Mouse (Mus musculus) midbrain, embryonic 12.5 days (tissue): Measurements from ENCODE around the gene Zfp362. TPM values are rescaled to one million over a fixed set of nuclear protein-coding genes. Genes with fewer than 3 reads are reported as not detected.

Experiments used
- ATAC-seq: fragments of 200-750 bp; cut with Nextera tagmentation; 2 replicates; pipeline ENCODE4 v1.8.0; 2017; ENCODE audit warnings: low read depth, moderate TSS enrichment, moderate library complexity; ENCODE audit not compliant: low FRiP score
- H3K27ac ChIP-seq: fragments of 300-500 bp; sonication (generic); replicated peaks from 2 replicates; pipeline ENCODE4 v1.5.1; 2016; ENCODE audit warnings: mild to moderate bottlenecking
- H3K27me3 ChIP-seq: fragments of 300-500 bp; sonication (generic); 2 replicates; pipeline ENCODE4 v1.6.1; 2016; ENCODE audit warnings: mild to moderate bottlenecking
- H3K36me3 ChIP-seq: fragments of 300-500 bp; sonication (generic); 2 replicates; pipeline ENCODE4 v1.6.1; 2016
- H3K4me1 ChIP-seq: fragments of 300-500 bp; sonication (generic); 2 replicates; pipeline ENCODE4 v1.6.1; 2016
- H3K4me2 ChIP-seq: fragments of 300-500 bp; sonication (generic); replicated peaks from 2 replicates; pipeline ENCODE4 v1.6.1; 2016; ENCODE audit warnings: mild to moderate bottlenecking, moderate library complexity
- H3K4me3 ChIP-seq: fragments of 300-500 bp; sonication (generic); 2 replicates; pipeline ENCODE4 v1.5.1; 2016; ENCODE audit warnings: mild to moderate bottlenecking
- H3K9ac ChIP-seq: fragments of 300-500 bp; sonication (generic); replicated peaks from 2 replicates; pipeline ENCODE4 v1.6.1; 2016; ENCODE audit warnings: mild to moderate bottlenecking, moderate library complexity
- H3K9me3 ChIP-seq: fragments of 300-500 bp; sonication (generic); 2 replicates; pipeline ENCODE4 v1.6.1; 2016; ENCODE audit warnings: mild to moderate bottlenecking
- WGBS: fragments of 180-500 bp; shearing (Covaris S2); methylation state at CpG from one replicate; pipeline ENCODE4 v1.1.7; 2016; 5-methylcytosine and 5-hydroxymethylcytosine counted together
- polyA plus RNA-seq: library from polyadenylated mRNA; unstranded; fragments of >200 nt; fragmentation: Nextera tagmentation; extraction: Ambion mirVana; gene quantifications from 2 replicates; pipeline ENCODE4 v1.2.1, GENCODE M21; 2016

The Zfp362 gene
- polyA plus RNA-seq, 1 experiment from 2014 or later = 43.5 TPM

DNA sequence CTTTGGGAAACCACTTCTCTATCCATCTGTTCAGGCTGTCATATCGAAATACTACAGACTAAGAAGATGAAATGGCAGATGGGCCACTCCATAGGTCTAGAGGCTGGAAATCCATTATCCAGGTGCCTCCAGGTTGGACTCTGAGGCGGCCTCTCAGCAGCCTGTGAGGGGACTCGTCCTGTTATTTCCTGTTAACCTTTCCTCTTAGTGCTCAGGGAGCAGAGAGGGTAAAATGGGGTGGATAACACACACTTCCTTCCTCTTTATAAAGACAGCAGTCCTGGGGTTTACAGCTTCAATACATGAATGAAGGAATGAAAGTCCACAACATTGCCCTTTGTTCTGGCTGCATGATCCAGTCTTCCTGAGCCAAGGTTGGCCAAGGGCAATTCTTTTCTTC lies 18.3 kb upstream of the Zfp362 start:
- H3K4me1 ChIP-seq = no peaks in the 10 kb centered on the region
- H3K9me3 ChIP-seq = no peaks in the 10 kb centered on the region
- no peak overlapping the region for H3K4me2 ChIP-seq
- no peak overlapping the region for H3K4me3 ChIP-seq
- WGBS = 76% methylated on average over 3 of the region's 3 CpGs
- no peak overlapping the region for H3K27ac ChIP-seq
- H3K36me3 ChIP-seq = no peaks in the 10 kb centered on the region
- H3K27me3 ChIP-seq = no peaks in the 10 kb centered on the region
- no peak overlapping the region for H3K9ac ChIP-seq
- ATAC-seq = no peak

DNA sequence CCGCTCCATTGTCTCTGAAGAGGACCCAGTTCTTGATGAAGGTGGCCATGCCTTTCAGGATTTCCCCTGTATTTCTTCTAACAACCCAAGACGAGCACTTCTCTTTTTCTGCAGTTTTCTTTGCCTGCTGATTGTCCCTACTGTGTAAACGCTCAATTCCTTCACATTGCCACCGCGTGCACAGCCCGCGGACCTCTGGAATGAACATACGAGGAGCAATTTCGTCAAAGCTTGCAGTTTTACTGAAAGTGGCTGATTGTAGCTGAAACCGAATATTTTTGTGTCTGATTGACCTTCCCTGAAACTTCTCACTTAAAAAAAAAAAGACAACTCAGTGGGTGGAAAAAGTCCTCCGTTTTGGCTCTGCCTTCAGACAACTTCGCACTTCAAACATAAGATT lies 14.7 kb upstream of the Zfp362 start:
- Histone ChIP-seq H3K4me1 (peaks cover 4% of the 10 kb centered on the region; the same call in 1 of the 2 replicates), H3K36me3 (no peaks in the 10 kb centered on the region)
- WGBS = 66% methylated on average over 12 of the region's 12 CpGs

DNA sequence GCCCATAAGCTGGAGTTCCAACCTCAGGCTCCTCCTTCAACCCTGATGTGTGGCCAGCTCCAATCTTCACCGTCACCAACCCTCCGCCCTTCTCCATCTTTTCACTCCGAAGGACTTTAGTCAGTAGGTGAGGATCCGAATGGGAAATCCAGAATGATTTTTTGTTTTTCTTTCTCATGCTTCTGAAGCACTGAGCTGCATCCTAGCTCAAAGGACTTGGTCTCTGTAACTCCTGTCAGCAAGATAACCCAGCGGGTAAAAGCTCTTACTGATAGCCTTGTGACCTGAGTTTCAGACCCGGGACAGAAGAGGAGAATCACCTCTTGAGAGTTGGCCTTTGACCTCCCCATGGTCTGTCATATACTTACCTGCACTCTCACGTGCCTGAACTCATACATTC lies 11.2 kb upstream of the Zfp362 start:
- H3K27ac ChIP-seq = no peak overlapping the region
- WGBS = 69% methylated on average over 7 of the region's 7 CpGs
- H3K4me1 ChIP-seq = peaks cover 7% of the 10 kb centered on the region
- no peaks in the 10 kb centered on the region for H3K9me3 ChIP-seq
- no peak overlapping the region for H3K4me3 ChIP-seq
- no peaks in the 10 kb centered on the region for H3K36me3 ChIP-seq
- no peak for ATAC-seq
- H3K4me2 ChIP-seq = no peak overlapping the region
- H3K9ac ChIP-seq = no peak overlapping the region
- H3K27me3 ChIP-seq = no peaks in the 10 kb centered on the region

More for the DNA sequence above, 14.7 kb upstream of the Zfp362 start:
- Histone ChIP-seq H3K4me3 (no peak overlapping the region), H3K27ac (no peak overlapping the region), H3K27me3 (no peaks in the 10 kb centered on the region), H3K9ac (no peak overlapping the region), H3K9me3 (no peaks in the 10 kb centered on the region), H3K4me2 (no peak overlapping the region)
- no peak for ATAC-seq

DNA sequence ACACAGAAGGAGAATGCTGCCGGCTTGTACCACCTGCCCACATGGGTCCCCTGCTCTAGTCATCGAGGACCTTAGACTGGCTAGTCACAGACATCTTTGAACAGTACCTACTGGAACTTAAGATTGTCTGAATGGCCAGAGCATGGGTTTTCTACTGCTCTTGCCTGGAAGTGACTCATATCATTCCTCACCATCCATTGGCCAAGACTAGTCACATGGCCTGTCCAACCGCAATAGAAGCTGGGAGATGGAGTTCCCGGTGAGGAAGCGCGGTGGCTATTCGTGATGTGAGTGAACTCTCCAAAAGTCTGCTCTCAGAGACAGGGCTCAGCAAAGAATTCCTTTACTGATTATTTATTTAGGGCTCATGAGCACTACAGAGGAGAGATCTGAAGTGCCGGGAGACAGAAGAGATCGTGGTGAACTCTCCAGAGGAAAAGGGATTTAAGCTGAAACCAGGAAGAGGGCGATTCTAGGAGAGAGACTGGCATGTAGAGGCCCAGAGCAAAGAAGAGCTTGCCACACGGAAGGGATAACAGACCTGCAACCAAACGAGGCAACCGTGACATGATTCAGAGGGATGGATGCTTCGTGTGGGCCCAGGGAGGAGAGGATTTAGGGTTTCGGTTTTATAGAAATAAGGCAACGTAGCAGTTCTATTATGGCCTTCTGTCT lies 5.7 kb upstream of the Zfp362 start:
- WGBS = 15% methylated on average over 16 of the region's 16 CpGs
- peak overlapping the region; percentile 66 for H3K4me2 ChIP-seq
- peak overlapping the region; percentile 64 for H3K9ac ChIP-seq
- no peaks in the 10 kb centered on the region for H3K9me3 ChIP-seq
- peak overlapping the region; percentile 55 for H3K4me3 ChIP-seq
- H3K4me1 ChIP-seq = peaks cover 19% of the 10 kb centered on the region
- H3K27ac ChIP-seq = 0 out of 2 replicates have a peak overlapping the region, but pooled peaks have one; percentile 31
- H3K27me3 ChIP-seq = no peaks in the 10 kb centered on the region
- ATAC-seq = peak; percentile 89
- H3K36me3 ChIP-seq = no peaks in the 10 kb centered on the region

DNA sequence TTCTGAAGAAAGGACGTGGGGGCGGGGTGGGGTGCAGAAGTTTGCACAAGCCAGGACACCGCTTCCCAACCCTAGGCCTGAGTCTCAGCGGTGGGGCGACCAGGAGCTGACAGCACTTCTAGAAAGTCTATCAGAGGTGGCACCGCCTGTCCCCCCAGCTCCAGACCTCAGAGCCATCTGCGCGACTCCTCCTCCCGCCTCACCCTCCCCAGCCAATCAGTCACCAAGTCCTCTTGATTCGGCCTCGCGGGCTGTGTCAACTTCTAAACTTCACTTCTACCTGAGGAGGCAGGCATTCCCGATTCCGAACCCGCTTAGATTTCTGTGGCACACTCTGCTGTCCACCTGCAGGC lies 958 bp upstream of the Zfp362 start:
- Histone ChIP-seq H3K4me3 (peak overlapping the region; percentile 90), H3K27ac (peak overlapping the region; percentile 97), H3K27me3 (no peaks in the 10 kb centered on the region), H3K4me1 (peaks cover 44% of the 10 kb centered on the region), H3K9ac (peak overlapping the region; percentile 99), H3K9me3 (no peaks in the 10 kb centered on the region), H3K36me3 (no peaks in the 10 kb centered on the region), H3K4me2 (peak overlapping the region; percentile 94)
- peak; percentile 65 for ATAC-seq
- whole genome bisulfite sequencing = under 1% methylated on average over 15 of the region's 15 CpGs

DNA sequence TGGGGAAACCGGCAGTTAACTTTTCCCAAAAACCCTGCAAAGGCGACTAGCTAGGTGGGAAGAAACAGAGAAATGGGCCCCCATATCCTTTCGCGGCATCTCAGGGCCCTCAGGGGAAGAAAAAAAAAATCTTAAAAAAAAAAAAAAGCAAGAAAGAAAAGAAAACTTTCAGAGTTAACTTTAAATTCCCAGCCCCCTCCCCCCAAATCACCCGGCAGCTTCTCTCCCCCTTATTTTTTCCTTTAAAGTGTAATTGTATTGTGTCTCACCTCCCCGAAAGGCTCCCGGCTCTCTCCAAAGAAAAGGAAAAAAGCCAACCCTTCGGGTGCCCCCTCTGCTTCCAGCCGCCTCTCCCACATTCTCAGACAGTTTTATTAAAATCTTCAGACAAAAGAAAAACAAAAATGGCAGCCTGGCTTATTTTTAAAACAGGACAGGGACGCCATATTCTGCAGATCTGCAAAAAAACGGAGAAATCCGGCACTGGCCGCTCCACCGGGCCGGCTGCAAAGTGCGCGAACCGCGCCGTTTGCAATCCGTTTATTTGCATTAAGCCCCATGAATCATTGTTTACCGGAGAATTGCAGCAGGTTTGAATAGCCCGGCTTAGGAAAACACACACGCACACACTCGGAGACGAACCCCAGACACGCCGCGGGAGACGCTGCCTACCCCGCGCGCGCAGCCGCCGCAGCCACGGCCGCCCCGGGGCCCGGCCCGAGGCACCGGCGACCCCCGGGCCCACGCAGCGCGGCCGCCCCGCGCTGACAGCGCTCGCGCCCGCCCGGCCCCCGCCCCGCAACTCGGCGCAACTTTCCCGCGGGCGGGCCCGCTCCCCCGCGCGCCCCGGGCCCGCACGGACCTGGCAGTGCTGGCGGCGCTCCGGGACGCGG lies 449 bp downstream of the Zfp362 start:
- Histone ChIP-seq H3K4me3 (peak overlapping the region; percentile 90), H3K36me3 (no peaks in the 10 kb centered on the region; the same call in 1 of the 2 replicates), H3K4me2 (peak overlapping the region; percentile 94), H3K9me3 (no peaks in the 10 kb centered on the region), H3K4me1 (peaks cover 39% of the 10 kb centered on the region), H3K27me3 (no peaks in the 10 kb centered on the region), H3K27ac (peak overlapping the region; percentile 97), H3K9ac (peak overlapping the region; percentile 99)
- WGBS = under 1% methylated on average over 50 of the region's 74 CpGs
- peak; percentile 17; the same call in 1 of the 2 replicates for ATAC-seq

DNA sequence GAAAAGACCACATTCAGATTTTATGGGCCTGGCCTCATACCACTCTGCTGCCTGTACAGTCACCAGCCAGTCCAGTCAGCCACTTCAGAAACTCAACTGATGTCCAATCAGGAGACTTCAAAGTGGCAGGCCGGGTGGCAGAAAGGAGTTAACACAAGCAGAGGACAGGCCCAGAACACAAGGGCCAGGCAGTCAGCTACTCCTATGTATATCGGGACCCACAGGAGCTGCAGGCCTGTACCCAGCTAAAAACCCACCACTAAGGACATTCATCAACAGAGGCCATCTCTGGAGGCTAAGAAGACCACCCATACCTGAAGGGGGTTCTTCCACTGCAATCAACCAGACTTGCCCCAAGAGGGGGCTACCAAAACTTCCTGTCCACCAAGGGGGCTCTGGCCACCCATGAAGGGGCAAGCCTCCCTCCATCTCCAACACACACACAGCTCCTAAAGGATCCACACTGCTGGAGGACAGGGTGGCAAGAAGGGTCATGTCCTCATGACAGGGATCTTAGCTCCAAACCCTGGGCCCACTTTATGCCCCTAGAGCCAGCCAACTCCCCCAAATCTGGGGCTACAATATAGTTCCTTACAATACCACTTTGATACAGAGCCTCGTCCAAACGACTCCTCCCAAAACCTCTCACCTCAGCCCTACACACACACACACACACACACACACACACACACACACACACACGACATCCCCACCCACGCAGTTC lies 1.3 kb downstream of the Zfp362 start:
- no peaks in the 10 kb centered on the region; the same call in 1 of the 2 replicates for H3K36me3 ChIP-seq
- H3K9me3 ChIP-seq = no peaks in the 10 kb centered on the region
- H3K4me1 ChIP-seq = peaks cover 43% of the 10 kb centered on the region
- no peaks in the 10 kb centered on the region for H3K27me3 ChIP-seq
- WGBS = under 1% methylated on average over 6 of the region's 6 CpGs
- H3K9ac ChIP-seq = peak overlapping the region; percentile 99
- H3K4me3 ChIP-seq = peak overlapping the region; percentile 90
- peak overlapping the region; percentile 94 for H3K4me2 ChIP-seq
- H3K27ac ChIP-seq = peak overlapping the region; percentile 97
- ATAC-seq = no peak

DNA sequence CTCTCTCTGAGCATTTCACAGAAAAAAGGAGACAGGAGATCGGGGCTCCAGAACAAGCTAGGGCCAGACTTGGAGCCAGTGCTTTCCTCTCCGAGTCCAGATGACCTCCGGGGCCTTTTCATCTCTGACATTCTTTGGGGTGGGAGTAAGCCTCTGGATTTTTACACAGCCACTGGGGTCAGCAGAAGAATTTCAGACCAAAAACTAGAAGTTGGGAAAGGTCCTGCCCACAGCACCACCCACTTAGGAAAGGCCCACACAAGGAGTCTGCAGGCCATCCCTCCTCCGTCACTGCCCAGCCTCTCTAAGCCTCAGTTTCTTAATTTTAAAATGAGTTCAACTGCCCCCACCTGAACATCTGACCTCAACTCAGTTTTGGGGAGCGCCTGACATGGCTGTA lies 2.3 kb downstream of the Zfp362 start:
- Histone ChIP-seq H3K27me3 (no peaks in the 10 kb centered on the region), H3K4me1 (peaks cover 54% of the 10 kb centered on the region), H3K4me2 (peak overlapping the region; percentile 94), H3K27ac (peak overlapping the region; percentile 30; the same call in 1 of the 2 replicates), H3K36me3 (no peaks in the 10 kb centered on the region; the same call in 1 of the 2 replicates), H3K9ac (peak overlapping the region; percentile 99; the same call in 1 of the 2 replicates), H3K9me3 (no peaks in the 10 kb centered on the region), H3K4me3 (peak overlapping the region; percentile 90)
- ATAC-seq = no peak
- WGBS = 50% methylated on average over 5 of the region's 5 CpGs

DNA sequence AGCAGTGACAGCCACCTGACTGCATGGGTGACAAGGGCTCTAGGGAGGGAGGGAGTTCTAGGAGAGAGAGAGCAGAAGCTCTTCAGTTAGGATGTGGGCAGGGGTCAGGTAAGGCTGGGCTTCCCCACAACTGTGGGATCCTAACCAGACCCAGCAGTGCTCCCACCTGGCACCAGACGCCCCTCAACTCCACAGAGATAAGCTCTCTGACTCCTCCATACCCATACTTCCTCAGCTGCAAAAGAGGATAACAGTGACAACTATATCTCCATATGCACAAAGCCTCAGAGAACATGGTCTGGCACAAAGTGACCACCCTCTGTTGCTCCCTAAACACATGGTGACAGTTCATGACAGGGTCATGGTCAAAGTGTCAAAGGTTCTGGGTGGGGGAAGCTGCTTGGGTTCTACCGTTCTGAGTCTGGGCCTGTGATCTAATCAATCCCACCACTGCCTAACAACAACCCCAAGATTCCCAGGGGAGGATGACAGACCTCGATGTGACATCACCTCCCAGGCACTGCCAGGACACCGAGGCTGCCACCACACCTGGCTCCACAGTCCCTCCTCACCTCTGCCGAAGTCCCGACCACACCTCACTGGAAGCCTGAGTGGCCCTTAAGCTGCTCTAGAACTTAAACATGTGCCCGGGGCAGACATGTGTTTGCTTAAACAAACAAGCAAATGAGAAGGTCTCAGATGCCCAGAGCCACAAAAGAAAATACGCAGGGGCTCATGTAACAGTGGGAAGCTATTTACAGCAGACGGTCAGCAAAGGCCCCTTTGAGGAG lies 4.0 kb downstream of the Zfp362 start:
- 0 out of 2 replicates have a peak overlapping the region, but pooled peaks have one; percentile 15 for H3K27ac ChIP-seq
- H3K9me3 ChIP-seq = no peaks in the 10 kb centered on the region
- 63% methylated on average over 9 of the region's 9 CpGs for WGBS
- H3K4me2 ChIP-seq = no peak overlapping the region
- peaks cover 60% of the 10 kb centered on the region for H3K4me1 ChIP-seq
- no peaks in the 10 kb centered on the region for H3K27me3 ChIP-seq
- ATAC-seq = no peak
- no peak overlapping the region for H3K4me3 ChIP-seq
- no peaks in the 10 kb centered on the region; the same call in 1 of the 2 replicates for H3K36me3 ChIP-seq
- 0 out of 2 replicates have a peak overlapping the region, but pooled peaks have one; percentile 99 for H3K9ac ChIP-seq

DNA sequence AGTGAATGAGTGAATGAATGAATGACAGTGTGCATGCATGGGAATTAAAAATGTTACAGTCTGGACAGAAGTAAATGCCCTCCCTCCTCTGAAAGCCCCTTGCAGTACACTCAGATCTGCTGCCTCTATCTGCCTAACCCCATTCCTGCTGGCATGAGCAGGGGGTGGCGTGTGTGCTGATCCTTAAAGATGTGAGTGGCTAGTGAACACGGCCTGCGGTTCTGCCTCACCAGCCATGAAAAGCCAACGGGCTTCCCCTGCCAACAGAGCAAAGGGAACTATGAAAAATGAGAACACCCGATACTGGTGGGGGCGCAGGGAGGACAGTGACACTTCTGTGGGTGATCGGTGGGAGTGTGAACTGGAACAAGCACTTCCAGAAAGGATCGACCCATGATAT lies 9.1 kb downstream of the Zfp362 start:
- Histone ChIP-seq H3K9ac (no peak overlapping the region), H3K27me3 (no peaks in the 10 kb centered on the region)

DNA sequence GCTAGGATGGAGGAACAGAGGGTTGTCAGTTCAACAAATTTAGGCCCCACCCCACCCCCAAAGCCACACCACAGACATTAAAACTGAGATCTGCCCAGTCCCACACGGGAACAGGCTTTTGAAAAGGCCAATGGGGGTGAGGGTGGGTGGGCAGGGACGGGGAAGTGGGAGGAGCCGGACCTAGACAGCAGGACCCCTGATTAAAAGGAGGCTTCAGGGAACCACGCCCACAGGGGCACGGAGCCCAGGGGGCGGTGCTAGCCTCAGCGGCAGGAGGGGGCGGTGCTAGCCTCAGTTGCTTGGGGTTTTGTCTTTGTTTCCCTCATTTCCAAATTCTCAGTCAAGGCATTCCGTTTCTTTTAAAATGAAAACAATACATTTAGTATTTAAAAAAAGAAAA lies 10.2 kb downstream of the Zfp362 start:
- Histone ChIP-seq H3K9me3 (no peaks in the 10 kb centered on the region), H3K4me2 (peak overlapping the region; percentile 15; the same call in 1 of the 2 replicates), H3K36me3 (peaks cover 25% of the 10 kb centered on the region), H3K27ac (peak overlapping the region; percentile 42; the same call in 1 of the 2 replicates), H3K4me3 (no peak overlapping the region), H3K4me1 (peaks cover 51% of the 10 kb centered on the region), H3K27me3 (no peaks in the 10 kb centered on the region), H3K9ac (no peak overlapping the region)
- ATAC-seq = peak; percentile 73
- 1% methylated on average over 9 of the region's 9 CpGs for WGBS

More for the DNA sequence above, 9.1 kb downstream of the Zfp362 start:
- 0 out of 2 replicates have a peak overlapping the region, but pooled peaks have one; percentile 42 for H3K27ac ChIP-seq
- no peak overlapping the region for H3K4me3 ChIP-seq
- no peak overlapping the region for H3K4me2 ChIP-seq
- peaks cover 44% of the 10 kb centered on the region for H3K4me1 ChIP-seq
- ATAC-seq = no peak
- peaks cover 15% of the 10 kb centered on the region for H3K36me3 ChIP-seq
- no peaks in the 10 kb centered on the region for H3K9me3 ChIP-seq
- 77% methylated on average over 8 of the region's 8 CpGs for WGBS
